Mouse (Mus musculus): ENCODE measurements around the gene Wfdc10. TPM values are rescaled to one million over a fixed set of nuclear protein-coding genes. Genes with fewer than 3 reads are reported as not detected.

Wfdc10 gene
- polyA plus RNA-seq, 1 experiment from 2014 or later, result not detected

Other genes with a start within 250 kb of the Wfdc10 start
- 22.1 and 24.2 TPM in 2 replicates for gene Sdc4, start 212.2 kb upstream of the Wfdc10 start, polyA plus RNA-seq (2016; fragmentation: Nextera tagmentation; extraction: Ambion mirVana)
- gene Sys1, start 199.1 kb upstream of the Wfdc10 start, polyA plus RNA-seq (2016; fragmentation: Nextera tagmentation; extraction: Ambion mirVana), result 54.4 and 54.5 TPM in 2 replicates
- 2.2 and 3.2 TPM in 2 replicates for gene Gm20458, start 195.1 kb upstream of the Wfdc10 start, polyA plus RNA-seq (2016; fragmentation: Nextera tagmentation; extraction: Ambion mirVana)
- gene Trp53tg5, start 182.3 kb upstream of the Wfdc10 start, polyA plus RNA-seq (2016; fragmentation: Nextera tagmentation; extraction: Ambion mirVana), result not detected in 2 replicates
- gene Dbndd2, start 169.9 kb upstream of the Wfdc10 start, polyA plus RNA-seq (2016; fragmentation: Nextera tagmentation; extraction: Ambion mirVana), result 0.70 and 2.1 TPM in 2 replicates
- 35.7 and 37.5 TPM in 2 replicates for gene Pigt, start 158.5 kb upstream of the Wfdc10 start, polyA plus RNA-seq (2016; fragmentation: Nextera tagmentation; extraction: Ambion mirVana)
- gene Wfdc2, start 93.6 kb upstream of the Wfdc10 start, polyA plus RNA-seq (2016; fragmentation: Nextera tagmentation; extraction: Ambion mirVana), result 35.5 and 40.0 TPM in 2 replicates
- not detected in 2 replicates for gene Spint3, start 82.6 kb upstream of the Wfdc10 start, polyA plus RNA-seq (2016; fragmentation: Nextera tagmentation; extraction: Ambion mirVana)
- not detected in 2 replicates for gene Wfdc6a, start 70.6 kb upstream of the Wfdc10 start, polyA plus RNA-seq (2016; fragmentation: Nextera tagmentation; extraction: Ambion mirVana)
- gene Eppin, start 62.5 kb upstream of the Wfdc10 start, polyA plus RNA-seq (2016; fragmentation: Nextera tagmentation; extraction: Ambion mirVana), result not detected in 2 replicates
- gene Wfdc6b, start 42.5 kb upstream of the Wfdc10 start, polyA plus RNA-seq (2016; fragmentation: Nextera tagmentation; extraction: Ambion mirVana), result not detected in 2 replicates
- gene Wfdc8, start 42.4 kb upstream of the Wfdc10 start, polyA plus RNA-seq (2016; fragmentation: Nextera tagmentation; extraction: Ambion mirVana), result not detected in 2 replicates
- gene Wfdc16, start 17.2 kb upstream of the Wfdc10 start, polyA plus RNA-seq (2016; fragmentation: Nextera tagmentation; extraction: Ambion mirVana), result not detected in 2 replicates
- not detected in 2 replicates for gene Wfdc9, start 537 bp downstream of the Wfdc10 start, polyA plus RNA-seq (2016; fragmentation: Nextera tagmentation; extraction: Ambion mirVana)
- not detected in 2 replicates for gene Wfdc11, start 18.0 kb downstream of the Wfdc10 start, polyA plus RNA-seq (2016; fragmentation: Nextera tagmentation; extraction: Ambion mirVana)
- gene Wfdc13, start 29.1 kb downstream of the Wfdc10 start, polyA plus RNA-seq (2016; fragmentation: Nextera tagmentation; extraction: Ambion mirVana), result not detected in 2 replicates
- gene Spint4, start 42.5 kb downstream of the Wfdc10 start, polyA plus RNA-seq (2016; fragmentation: Nextera tagmentation; extraction: Ambion mirVana), result not detected in 2 replicates
- gene Spint5, start 59.3 kb downstream of the Wfdc10 start, polyA plus RNA-seq (2016; fragmentation: Nextera tagmentation; extraction: Ambion mirVana), result not detected in 2 replicates
- 0.95 and 0.98 TPM in 2 replicates for gene Wfdc3, start 89.9 kb downstream of the Wfdc10 start, polyA plus RNA-seq (2016; fragmentation: Nextera tagmentation; extraction: Ambion mirVana)
- gene Dnttip1, start 89.9 kb downstream of the Wfdc10 start, polyA plus RNA-seq (2016; fragmentation: Nextera tagmentation; extraction: Ambion mirVana), result 93.1 and 93.2 TPM in 2 replicates
- 607 and 617 TPM in 2 replicates for gene Ube2c, start 113.9 kb downstream of the Wfdc10 start, polyA plus RNA-seq (2016; fragmentation: Nextera tagmentation; extraction: Ambion mirVana)
- 0.79 and 1.3 TPM in 2 replicates for gene Tnnc2, start 123.9 kb downstream of the Wfdc10 start, polyA plus RNA-seq (2016; fragmentation: Nextera tagmentation; extraction: Ambion mirVana)
- 9.0 and 12.2 TPM in 2 replicates for gene Snx21, start 129.8 kb downstream of the Wfdc10 start, polyA plus RNA-seq (2016; fragmentation: Nextera tagmentation; extraction: Ambion mirVana)
- gene Acot8, start 148.8 kb downstream of the Wfdc10 start, polyA plus RNA-seq (2016; fragmentation: Nextera tagmentation; extraction: Ambion mirVana), result 14.7 and 18.4 TPM in 2 replicates
- gene Zswim3, start 149.1 kb downstream of the Wfdc10 start, polyA plus RNA-seq (2016; fragmentation: Nextera tagmentation; extraction: Ambion mirVana), result 9.1 and 9.9 TPM in 2 replicates
- gene Zswim1, start 166.6 kb downstream of the Wfdc10 start, polyA plus RNA-seq (2016; fragmentation: Nextera tagmentation; extraction: Ambion mirVana), result 24.3 and 24.6 TPM in 2 replicates
- gene Spata25, start 172.5 kb downstream of the Wfdc10 start, polyA plus RNA-seq (2016; fragmentation: Nextera tagmentation; extraction: Ambion mirVana), result 0.36 TPM in 1 of 2 replicates, not detected in the other
- gene Ctsa, start 176.8 kb downstream of the Wfdc10 start, polyA plus RNA-seq (2016; fragmentation: Nextera tagmentation; extraction: Ambion mirVana), result 93.0 and 105 TPM in 2 replicates
- 4.0 and 6.9 TPM in 2 replicates for gene Neurl2, start 177.4 kb downstream of the Wfdc10 start, polyA plus RNA-seq (2016; fragmentation: Nextera tagmentation; extraction: Ambion mirVana)
- gene Pltp, start 201.7 kb downstream of the Wfdc10 start, polyA plus RNA-seq (2016; fragmentation: Nextera tagmentation; extraction: Ambion mirVana), result 20.2 and 24.9 TPM in 2 replicates
- gene Pcif1, start 223.3 kb downstream of the Wfdc10 start, polyA plus RNA-seq (2016; fragmentation: Nextera tagmentation; extraction: Ambion mirVana), result 73.7 and 86.7 TPM in 2 replicates